Mouse (Mus musculus) small intestine, adult 2 months (tissue): ENCODE data around the gene Ptprr. TPM values are rescaled to one million over a fixed set of nuclear protein-coding genes. Genes with fewer than 3 reads are reported as not detected.
A peak's percentile ranks its signal among the peaks of the same experiment; 100 is the strongest.

Experiments used
- H3K27ac ChIP-seq: fragments of 200-500 bp; 2 replicates; pipeline ENCODE4 v1.5.1; 2012; ENCODE audit warnings: low read depth, low read length, control low read depth, inconsistent platforms; ENCODE audit not compliant: insufficient read depth
- H3K27me3 ChIP-seq: fragments of 200-500 bp; 2 replicates; pipeline ENCODE4 v1.6.1; 2012; ENCODE audit warnings: mild to moderate bottlenecking, moderate library complexity, low read length, inconsistent platforms; ENCODE audit not compliant: control insufficient read depth, insufficient read depth
- H3K36me3 ChIP-seq: fragments of 200-500 bp; 2 replicates; pipeline ENCODE4 v1.6.1; 2012; ENCODE audit warnings: mild to moderate bottlenecking, low read length, control low read depth, inconsistent platforms; ENCODE audit not compliant: control insufficient read depth, insufficient read depth
- H3K4me1 ChIP-seq: fragments of 200-500 bp; 2 replicates; pipeline ENCODE4 v1.6.1; 2012; ENCODE audit warnings: low read length, inconsistent platforms, mixed read lengths; ENCODE audit not compliant: control insufficient read depth, insufficient read depth, insufficient read length
- H3K4me3 ChIP-seq: fragments of 200-500 bp; 2 replicates; pipeline ENCODE4 v1.5.1; 2012; ENCODE audit warnings: low read depth, mild to moderate bottlenecking, control low read depth, inconsistent platforms, low read length, moderate library complexity
- CTCF ChIP-seq: fragments of 200-500 bp; IDR thresholded peaks from 2 replicates; pipeline ENCODE4 v1.5.1; 2012; ENCODE audit warnings: low read depth, mild to moderate bottlenecking, control low read depth, inconsistent platforms, low read length, moderate library complexity, mixed read lengths; ENCODE audit not compliant: insufficient replicate concordance, insufficient read length; ENCODE audit errors: extremely low read depth
- POLR2A ChIP-seq: fragments of 200-500 bp; IDR thresholded peaks from 2 replicates; pipeline ENCODE4 v1.6.1; 2012; ENCODE audit warnings: low read depth, mild to moderate bottlenecking, control low read depth, inconsistent platforms, low read length, moderate library complexity
- WGBS: fragments of 180-500 bp; shearing (Covaris S2); methylation state at CpG from one replicate; pipeline ENCODE4 v1.1.7; 2018; 5-methylcytosine and 5-hydroxymethylcytosine counted together
- polyA plus RNA-seq: library from polyadenylated mRNA; depleted of rRNA; stranded (reverse); fragments of >200 nt; gene quantifications from 2 replicates; pipeline ENCODE4 v1.2.3, GENCODE M21; 2012

Ptprr gene
- polyA plus RNA-seq, 1 experiment: 29.9 TPM

GRCm38 (mm10) chr10:116162338-116162737 is 144.3 kb downstream of the Ptprr start:
- no peak overlapping the region for H3K27ac ChIP-seq
- WGBS: 70% methylated on average over 12 of the region's 12 CpGs
- no peaks in the 10 kb centered on the region for H3K4me1 ChIP-seq
- TF ChIP-seq POLR2A (no peak), CTCF (no peak)
- H3K36me3 ChIP-seq: no peaks in the 10 kb centered on the region
- H3K27me3 ChIP-seq: no peaks in the 10 kb centered on the region; the same call in 1 of the 2 replicates
- H3K4me3 ChIP-seq: no peak overlapping the region

GRCm38 (mm10) chr10:116175324-116175883 is 157.4 kb downstream of the Ptprr start:
- WGBS: 48% methylated on average over 10 of the region's 10 CpGs
- no peak overlapping the region for H3K27ac ChIP-seq
- H3K4me1 ChIP-seq: no peaks in the 10 kb centered on the region; the same call in 1 of the 2 replicates
- no peak for TF ChIP-seq POLR2A
- no peak for TF ChIP-seq CTCF
- no peaks in the 10 kb centered on the region for H3K36me3 ChIP-seq
- H3K27me3 ChIP-seq: no peaks in the 10 kb centered on the region
- H3K4me3 ChIP-seq: no peak overlapping the region

- TF ChIP-seq POLR2A (no peak; the same call in 1 of the 2 replicates), CTCF (no peak)
- Histone ChIP-seq H3K27me3 (no peaks in the 10 kb centered on the region), H3K36me3 (no peaks in the 10 kb centered on the region), H3K27ac (peak overlapping the region; percentile 88), H3K4me1 (peaks cover 5% of the 10 kb centered on the region; the same call in 1 of the 2 replicates), H3K4me3 (peak overlapping the region; percentile 65)
- 6% methylated on average over 21 of the region's 21 CpGs for WGBS
These were observed 159.6 kb downstream of the Ptprr start for GRCm38 (mm10) chr10:116177390-116178179.

GRCm38 (mm10) chr10:116181235-116181634 is 163.2 kb downstream of the Ptprr start:
- Histone ChIP-seq H3K4me1 (peaks cover 12% of the 10 kb centered on the region; the same call in 1 of the 2 replicates), H3K27me3 (no peaks in the 10 kb centered on the region), H3K36me3 (no peaks in the 10 kb centered on the region), H3K4me3 (no peak overlapping the region), H3K27ac (peak overlapping the region; percentile 40; the same call in 1 of the 2 replicates)
- TF ChIP-seq CTCF (no peak), POLR2A (no peak)
- WGBS: 83% methylated on average over 5 of the region's 5 CpGs

GRCm38 (mm10) chr10:116182221-116182620 is 164.2 kb downstream of the Ptprr start:
- Histone ChIP-seq H3K27ac (peak overlapping the region; percentile 71), H3K27me3 (no peaks in the 10 kb centered on the region), H3K4me1 (peaks cover 14% of the 10 kb centered on the region; the same call in 1 of the 2 replicates), H3K4me3 (no peak overlapping the region), H3K36me3 (no peaks in the 10 kb centered on the region)
- TF ChIP-seq POLR2A: no peak
- no peak for TF ChIP-seq CTCF
- 72% methylated on average over 5 of the region's 5 CpGs for WGBS

- peaks cover 16% of the 10 kb centered on the region for H3K4me1 ChIP-seq
- peak overlapping the region; percentile 84 for H3K27ac ChIP-seq
- no peaks in the 10 kb centered on the region for H3K36me3 ChIP-seq
- 18% methylated on average over 3 of the region's 3 CpGs for WGBS
- H3K27me3 ChIP-seq: no peaks in the 10 kb centered on the region
- no peak for TF ChIP-seq POLR2A
- no peak for TF ChIP-seq CTCF
- no peak overlapping the region for H3K4me3 ChIP-seq
These were observed 165.2 kb downstream of the Ptprr start for GRCm38 (mm10) chr10:116183258-116183657.

GRCm38 (mm10) chr10:116191724-116192123 is 173.7 kb downstream of the Ptprr start:
- peaks cover 5% of the 10 kb centered on the region; the same call in 1 of the 2 replicates for H3K36me3 ChIP-seq
- WGBS: 52% methylated on average over 2 of the region's 2 CpGs
- peak overlapping the region; percentile 99 for H3K27ac ChIP-seq
- TF ChIP-seq POLR2A: no peak
- TF ChIP-seq CTCF: no peak
- H3K4me3 ChIP-seq: no peak overlapping the region
- H3K4me1 ChIP-seq: peaks cover 10% of the 10 kb centered on the region
- H3K27me3 ChIP-seq: no peaks in the 10 kb centered on the region
